Mouse (Mus musculus): ENCODE results near the gene Gck. TPM values are rescaled to one million over a fixed set of nuclear protein-coding genes. Genes with fewer than 3 reads are reported as not detected.
A peak's percentile ranks its signal among the peaks of the same experiment; 100 is the strongest.

Gene Gck
- polyA plus RNA-seq, 1 experiment from 2014 or later = 1.7 TPM

DNA sequence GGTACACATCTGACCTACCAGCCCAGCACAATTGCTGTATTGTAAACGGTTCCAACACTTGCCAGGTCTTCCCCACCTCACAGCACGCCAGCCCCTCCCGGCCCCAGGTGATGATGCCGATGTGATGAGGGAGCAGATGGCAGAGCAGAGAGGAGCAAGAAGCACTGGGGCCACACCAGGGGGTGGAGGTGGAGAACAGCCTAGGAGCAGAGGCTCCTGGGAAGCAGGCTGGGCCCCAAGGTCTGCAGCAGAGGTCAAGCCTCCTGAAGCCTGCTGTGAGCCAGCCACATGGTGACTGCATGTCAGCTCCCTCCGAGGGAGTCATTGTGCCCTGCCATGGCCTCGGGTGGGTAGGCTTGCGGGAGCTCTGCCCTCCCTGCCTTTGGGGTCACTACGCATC is 30.7 kb upstream of the Gck start:
- no peak overlapping the region for H3K4me3 ChIP-seq (ENCODE audit: low read length)
- ATAC-seq (ENCODE audit: low FRiP score, low TSS enrichment) = no peak
- no peaks in the 10 kb centered on the region for H3K9me3 ChIP-seq (ENCODE audit: low read length)
- no peak overlapping the region for H3K27ac ChIP-seq (ENCODE audit: low read length)
- H3K27me3 ChIP-seq (ENCODE audit: insufficient read depth, low read length) = no peaks in the 10 kb centered on the region
- H3K36me3 ChIP-seq (ENCODE audit: insufficient read depth, low read length) = no peaks in the 10 kb centered on the region
- peaks cover 5% of the 10 kb centered on the region; the same call in 1 of the 2 replicates for H3K4me1 ChIP-seq (ENCODE audit: insufficient read depth, low read length)
- no peak overlapping the region for H3K4me2 ChIP-seq (replicated peaks; ENCODE audit: low read depth, low read length)
- no peak overlapping the region for H3K9ac ChIP-seq (replicated peaks; ENCODE audit: low read length)
- WGBS = 57% methylated on average over 8 of the region's 8 CpGs

DNA sequence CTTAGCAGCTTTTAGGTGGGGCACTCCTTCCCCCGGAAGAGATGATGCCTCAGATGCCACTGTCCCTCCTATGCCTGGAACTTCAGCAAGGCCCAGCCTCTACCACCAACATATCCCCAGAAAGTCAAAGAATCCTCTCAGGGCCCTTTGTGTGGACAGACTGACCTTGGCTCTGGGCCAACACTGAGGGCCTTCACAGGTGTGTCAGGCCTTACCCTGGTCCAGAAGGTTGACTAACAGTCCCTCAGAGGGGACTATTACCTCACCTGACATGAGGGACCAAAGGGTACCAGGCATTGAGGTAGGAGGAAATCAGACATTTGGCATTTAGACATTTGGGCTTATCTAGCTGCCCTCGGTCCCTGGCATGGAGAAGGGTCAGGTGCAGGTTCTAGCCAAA is 30.2 kb upstream of the Gck start:
- H3K27ac ChIP-seq (ENCODE audit: low read length) = no peak overlapping the region
- no peaks in the 10 kb centered on the region for H3K27me3 ChIP-seq (ENCODE audit: insufficient read depth, low read length)
- WGBS = 79% methylated on average over 2 of the region's 2 CpGs
- no peaks in the 10 kb centered on the region for H3K36me3 ChIP-seq (ENCODE audit: insufficient read depth, low read length)
- peaks cover 5% of the 10 kb centered on the region; the same call in 1 of the 2 replicates for H3K4me1 ChIP-seq (ENCODE audit: insufficient read depth, low read length)
- ATAC-seq (ENCODE audit: low FRiP score, low TSS enrichment) = no peak
- H3K4me3 ChIP-seq (ENCODE audit: low read length) = no peak overlapping the region
- no peak overlapping the region for H3K4me2 ChIP-seq (replicated peaks; ENCODE audit: low read depth, low read length)
- H3K9ac ChIP-seq (replicated peaks; ENCODE audit: low read length) = no peak overlapping the region
- no peaks in the 10 kb centered on the region for H3K9me3 ChIP-seq (ENCODE audit: low read length)

DNA sequence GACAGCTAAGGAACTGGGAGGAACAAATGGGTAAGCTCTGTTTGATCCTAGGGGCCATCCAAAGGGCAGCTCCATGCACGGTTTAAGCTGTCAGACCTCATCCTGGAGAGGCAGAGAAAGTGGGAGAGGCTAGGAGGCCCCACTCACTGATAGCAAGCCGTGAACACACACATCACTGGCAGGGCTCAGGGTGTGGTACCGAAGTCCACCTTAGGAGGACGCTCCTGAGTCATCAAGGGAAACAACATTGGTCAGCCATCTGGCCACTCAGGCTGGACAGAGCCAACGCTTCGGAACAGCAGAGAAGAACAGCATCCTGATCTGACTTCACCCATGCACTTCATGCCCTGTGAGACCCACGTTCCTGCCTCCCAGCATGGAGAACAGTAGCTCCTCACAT is 29.2 kb upstream of the Gck start:
- Histone ChIP-seq H3K36me3 (ENCODE audit: insufficient read depth, low read length) (no peaks in the 10 kb centered on the region), H3K4me3 (ENCODE audit: low read length) (no peak overlapping the region), H3K27ac (ENCODE audit: low read length) (no peak overlapping the region), H3K4me1 (ENCODE audit: insufficient read depth, low read length) (peaks cover 5% of the 10 kb centered on the region; the same call in 1 of the 2 replicates), H3K4me2 (replicated peaks; ENCODE audit: low read depth, low read length) (no peak overlapping the region), H3K9me3 (ENCODE audit: low read length) (no peaks in the 10 kb centered on the region), H3K9ac (replicated peaks; ENCODE audit: low read length) (no peak overlapping the region), H3K27me3 (ENCODE audit: insufficient read depth, low read length) (no peaks in the 10 kb centered on the region)
- no peak for ATAC-seq (ENCODE audit: low FRiP score, low TSS enrichment)
- WGBS = 74% methylated on average over 7 of the region's 7 CpGs

DNA sequence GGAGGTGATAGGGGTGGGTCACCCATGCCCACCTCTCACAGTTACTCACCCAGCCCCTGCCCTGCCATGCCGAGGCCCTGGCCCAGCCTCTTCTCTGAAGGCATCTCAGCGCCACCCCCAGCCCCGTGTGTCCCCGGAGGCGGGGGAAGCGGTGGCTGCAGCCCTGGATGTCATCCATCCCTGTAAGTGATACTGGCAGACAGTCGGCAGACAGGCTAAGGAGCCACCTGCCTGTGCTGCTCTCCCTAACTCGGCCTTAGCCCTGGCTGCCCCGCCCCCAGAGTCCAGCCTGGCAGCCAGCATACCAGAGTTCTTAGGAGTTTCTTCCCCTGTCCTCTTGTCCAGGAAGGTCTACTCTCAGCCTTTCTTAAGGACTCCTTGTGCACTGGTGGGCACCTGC is 26.2 kb upstream of the Gck start:
- Histone ChIP-seq H3K36me3 (ENCODE audit: insufficient read depth, low read length) (peaks cover 5% of the 10 kb centered on the region; the same call in 1 of the 2 replicates), H3K9ac (replicated peaks; ENCODE audit: low read length) (no peak overlapping the region), H3K9me3 (ENCODE audit: low read length) (no peaks in the 10 kb centered on the region), H3K27ac (ENCODE audit: low read length) (no peak overlapping the region), H3K4me1 (ENCODE audit: insufficient read depth, low read length) (peaks cover 15% of the 10 kb centered on the region), H3K27me3 (ENCODE audit: insufficient read depth, low read length) (no peaks in the 10 kb centered on the region), H3K4me2 (replicated peaks; ENCODE audit: low read depth, low read length) (no peak overlapping the region), H3K4me3 (ENCODE audit: low read length) (no peak overlapping the region)
- WGBS = 8% methylated on average over 9 of the region's 9 CpGs
- ATAC-seq (ENCODE audit: low FRiP score, low TSS enrichment) = peak; percentile 66

DNA sequence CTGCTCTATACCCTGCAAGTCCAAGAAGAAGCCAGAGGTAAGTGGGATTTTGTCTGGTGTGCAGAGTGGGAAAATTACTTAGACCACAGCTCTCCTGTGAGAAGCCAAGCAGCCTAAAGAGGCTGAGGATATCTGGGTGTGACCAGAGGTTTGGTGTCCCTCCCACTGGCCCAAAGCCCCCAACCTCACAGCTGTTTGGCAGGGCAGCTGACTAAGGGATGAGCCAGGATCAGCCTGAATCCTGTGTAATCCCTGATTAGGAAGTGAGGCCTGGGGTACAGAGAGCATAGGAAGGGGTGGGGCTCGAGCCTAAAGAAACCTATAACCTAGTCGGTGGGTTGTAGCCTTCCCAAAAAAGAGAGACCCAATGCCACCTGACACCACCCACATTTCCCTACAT is 25.2 kb upstream of the Gck start:
- Histone ChIP-seq H3K4me2 (replicated peaks; ENCODE audit: low read depth, low read length) (no peak overlapping the region), H3K27me3 (ENCODE audit: insufficient read depth, low read length) (no peaks in the 10 kb centered on the region)

DNA sequence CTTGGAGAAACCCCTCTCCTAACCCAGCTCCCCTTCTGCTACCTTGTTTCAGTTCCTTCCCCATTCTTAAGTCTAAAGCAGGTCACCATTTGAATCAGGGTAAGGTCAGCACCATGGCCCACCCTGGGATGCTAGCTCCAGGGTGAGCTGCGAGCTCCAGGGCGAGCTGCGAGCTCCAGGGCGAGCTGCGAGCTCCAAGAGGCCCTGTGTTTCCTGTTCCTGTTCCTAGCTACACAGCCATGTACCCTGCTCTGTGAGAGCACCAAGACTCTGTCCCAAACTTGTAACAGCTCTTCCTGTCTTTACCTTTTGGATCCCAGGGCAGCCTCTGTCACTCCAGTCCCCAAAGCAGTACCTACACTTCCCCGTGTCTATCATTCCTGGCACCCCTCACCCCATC is 24.2 kb upstream of the Gck start:
- Histone ChIP-seq H3K36me3 (ENCODE audit: insufficient read depth, low read length) (peaks cover 9% of the 10 kb centered on the region; the same call in 1 of the 2 replicates), H3K27ac (ENCODE audit: low read length) (no peak overlapping the region), H3K4me3 (ENCODE audit: low read length) (no peak overlapping the region), H3K4me1 (ENCODE audit: insufficient read depth, low read length) (peaks cover 15% of the 10 kb centered on the region), H3K9me3 (ENCODE audit: low read length) (no peaks in the 10 kb centered on the region), H3K9ac (replicated peaks; ENCODE audit: low read length) (no peak overlapping the region), H3K27me3 (ENCODE audit: insufficient read depth, low read length) (no peaks in the 10 kb centered on the region), H3K4me2 (replicated peaks; ENCODE audit: low read depth, low read length) (no peak overlapping the region)
- 71% methylated on average over 6 of the region's 6 CpGs for WGBS
- no peak for ATAC-seq (ENCODE audit: low FRiP score, low TSS enrichment)

More for the DNA sequence above, 25.2 kb upstream of the Gck start:
- peaks cover 5% of the 10 kb centered on the region; the same call in 1 of the 2 replicates for H3K36me3 ChIP-seq (ENCODE audit: insufficient read depth, low read length)
- no peak overlapping the region for H3K27ac ChIP-seq (ENCODE audit: low read length)
- H3K4me1 ChIP-seq (ENCODE audit: insufficient read depth, low read length) = peaks cover 15% of the 10 kb centered on the region
- H3K9ac ChIP-seq (replicated peaks; ENCODE audit: low read length) = no peak overlapping the region
- H3K4me3 ChIP-seq (ENCODE audit: low read length) = no peak overlapping the region
- H3K9me3 ChIP-seq (ENCODE audit: low read length) = no peaks in the 10 kb centered on the region
- 57% methylated on average over 2 of the region's 2 CpGs for WGBS
- no peak for ATAC-seq (ENCODE audit: low FRiP score, low TSS enrichment)

DNA sequence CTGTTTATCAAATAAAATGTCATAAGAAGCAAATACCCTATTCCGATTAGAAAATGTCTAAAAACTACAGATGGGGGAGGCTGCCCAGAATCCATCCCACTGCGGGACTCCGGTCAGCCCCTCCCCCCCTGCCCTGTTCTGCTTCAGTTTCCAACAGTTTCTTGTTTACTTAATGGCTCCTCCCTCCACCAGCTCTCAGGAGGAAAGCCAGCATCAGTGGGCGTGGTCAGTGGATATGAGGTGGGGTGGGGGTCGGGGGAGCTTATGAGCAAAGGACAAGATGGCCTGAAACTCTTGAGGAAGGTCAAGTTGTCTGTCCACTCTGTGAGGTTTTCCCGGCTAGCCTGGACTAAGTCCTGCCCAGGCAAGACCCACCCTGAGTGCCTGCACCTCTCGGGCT is 23.3 kb upstream of the Gck start:
- Histone ChIP-seq H3K27ac (ENCODE audit: low read length) (no peak overlapping the region), H3K27me3 (ENCODE audit: insufficient read depth, low read length) (no peaks in the 10 kb centered on the region), H3K4me3 (ENCODE audit: low read length) (no peak overlapping the region), H3K36me3 (ENCODE audit: insufficient read depth, low read length) (peaks cover 12% of the 10 kb centered on the region; the same call in 1 of the 2 replicates), H3K4me1 (ENCODE audit: insufficient read depth, low read length) (peaks cover 15% of the 10 kb centered on the region), H3K9me3 (ENCODE audit: low read length) (no peaks in the 10 kb centered on the region), H3K4me2 (replicated peaks; ENCODE audit: low read depth, low read length) (no peak overlapping the region), H3K9ac (replicated peaks; ENCODE audit: low read length) (no peak overlapping the region)
- no peak for ATAC-seq (ENCODE audit: low FRiP score, low TSS enrichment)
- 34% methylated on average over 7 of the region's 7 CpGs for WGBS

DNA sequence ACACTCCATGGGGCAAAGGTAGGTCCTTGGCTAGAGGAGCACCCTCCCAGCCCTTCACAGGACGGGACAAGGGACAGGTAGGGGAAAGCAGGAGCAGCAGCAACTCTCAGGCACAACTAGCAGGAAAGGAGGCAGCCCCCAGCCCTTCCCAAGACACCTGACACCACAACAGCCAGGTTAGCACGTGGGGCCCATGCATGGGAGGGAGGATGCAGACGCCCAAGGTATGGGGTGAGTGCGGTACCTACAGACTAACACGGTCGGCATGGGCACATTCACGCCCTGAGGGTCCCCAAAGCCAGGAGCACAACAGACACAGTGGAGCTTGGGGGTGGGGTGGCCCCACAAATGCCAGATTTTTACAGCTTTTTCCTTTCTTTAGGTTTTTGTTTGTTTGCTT is 21.3 kb upstream of the Gck start:
- Histone ChIP-seq H3K9me3 (ENCODE audit: low read length) (no peaks in the 10 kb centered on the region), H3K36me3 (ENCODE audit: insufficient read depth, low read length) (peaks cover 22% of the 10 kb centered on the region), H3K4me1 (ENCODE audit: insufficient read depth, low read length) (peaks cover 9% of the 10 kb centered on the region), H3K9ac (replicated peaks; ENCODE audit: low read length) (no peak overlapping the region), H3K27ac (ENCODE audit: low read length) (no peak overlapping the region), H3K27me3 (ENCODE audit: insufficient read depth, low read length) (no peaks in the 10 kb centered on the region), H3K4me3 (ENCODE audit: low read length) (no peak overlapping the region), H3K4me2 (replicated peaks; ENCODE audit: low read depth, low read length) (no peak overlapping the region)
- 46% methylated on average over 7 of the region's 7 CpGs for WGBS
- no peak for ATAC-seq (ENCODE audit: low FRiP score, low TSS enrichment)

DNA sequence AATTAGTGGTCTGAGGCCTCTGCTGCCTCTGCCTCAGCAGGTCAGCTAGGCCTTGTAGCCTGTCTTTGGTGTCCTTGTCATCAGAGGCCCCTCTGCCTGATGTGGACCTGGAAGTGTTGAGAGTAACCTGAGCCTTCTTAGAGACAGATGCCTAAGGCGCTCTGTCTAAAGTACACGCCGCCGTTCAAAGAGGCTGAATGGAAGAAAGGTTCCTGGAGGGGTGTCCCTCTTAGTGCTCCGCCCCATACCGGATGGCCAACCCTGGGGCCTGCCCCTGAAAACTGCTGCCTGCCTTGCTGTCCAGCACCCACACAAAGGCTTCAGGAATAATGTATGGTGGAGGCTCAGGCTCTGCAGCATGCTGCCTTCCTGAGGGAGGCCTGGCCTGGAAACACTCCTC is 18.3 kb upstream of the Gck start:
- peak; percentile 25; the same call in 1 of the 2 replicates for ATAC-seq (ENCODE audit: low FRiP score, low TSS enrichment)

DNA sequence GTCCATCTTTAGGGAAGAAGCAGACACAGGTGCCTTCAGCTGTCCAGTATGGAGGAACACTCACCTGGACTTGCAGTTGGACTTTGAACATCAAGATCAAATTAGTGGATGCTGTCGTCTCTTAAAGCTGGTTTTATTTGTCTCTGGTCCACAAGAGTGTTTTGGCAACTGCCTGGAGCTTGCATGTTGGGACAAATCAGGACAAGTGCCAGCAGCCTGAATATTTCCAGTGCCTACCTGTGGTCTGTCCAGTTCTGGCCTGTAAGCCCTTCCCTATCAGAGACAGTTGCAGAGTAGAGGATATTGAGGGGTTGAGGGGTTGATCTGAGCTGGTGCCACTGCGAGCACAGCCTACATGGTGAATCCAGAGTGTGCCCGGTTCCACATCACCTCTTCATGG is 16.9 kb upstream of the Gck start:
- no peak for ATAC-seq (ENCODE audit: low FRiP score, low TSS enrichment)
- Histone ChIP-seq H3K9me3 (ENCODE audit: low read length) (no peaks in the 10 kb centered on the region), H3K36me3 (ENCODE audit: insufficient read depth, low read length) (peaks cover 60% of the 10 kb centered on the region)

More for the DNA sequence above, 18.3 kb upstream of the Gck start:
- Histone ChIP-seq H3K27me3 (ENCODE audit: insufficient read depth, low read length) (no peaks in the 10 kb centered on the region), H3K27ac (ENCODE audit: low read length) (peak overlapping the region; percentile 55; the same call in 1 of the 2 replicates), H3K36me3 (ENCODE audit: insufficient read depth, low read length) (peaks cover 52% of the 10 kb centered on the region), H3K9me3 (ENCODE audit: low read length) (no peaks in the 10 kb centered on the region), H3K4me3 (ENCODE audit: low read length) (no peak overlapping the region), H3K4me1 (ENCODE audit: insufficient read depth, low read length) (peaks cover 9% of the 10 kb centered on the region), H3K4me2 (replicated peaks; ENCODE audit: low read depth, low read length) (no peak overlapping the region), H3K9ac (replicated peaks; ENCODE audit: low read length) (no peak overlapping the region)
- 57% methylated on average over 6 of the region's 6 CpGs for WGBS

More for the DNA sequence above, 16.9 kb upstream of the Gck start:
- Histone ChIP-seq H3K4me1 (ENCODE audit: insufficient read depth, low read length) (no peaks in the 10 kb centered on the region), H3K9ac (replicated peaks; ENCODE audit: low read length) (no peak overlapping the region), H3K4me3 (ENCODE audit: low read length) (no peak overlapping the region), H3K4me2 (replicated peaks; ENCODE audit: low read depth, low read length) (no peak overlapping the region), H3K27me3 (ENCODE audit: insufficient read depth, low read length) (no peaks in the 10 kb centered on the region), H3K27ac (ENCODE audit: low read length) (no peak overlapping the region)
- WGBS = 86% methylated on average over 3 of the region's 3 CpGs

Measured in kidney, embryonic 16.5 days (tissue).